Mouse (Mus musculus): ENCODE data around the gene Flywch2. TPM values are rescaled to one million over a fixed set of nuclear protein-coding genes. Genes with fewer than 3 reads are reported as not detected.

The Flywch2 gene
- polyA plus RNA-seq, 1 experiment from 2014 or later, result 47.5 TPM

- peak overlapping the region; percentile 70 for H3K4me2 ChIP-seq (replicated peaks)
- H3K9ac ChIP-seq, result no peak overlapping the region
- no peak for ATAC-seq (ENCODE audit: low FRiP score, low read depth)
- H3K9me3 ChIP-seq, result no peaks in the 10 kb centered on the region
- no peak overlapping the region for H3K27ac ChIP-seq
- whole genome bisulfite sequencing, result 2% methylated on average over 14 of the region's 14 CpGs
- peaks cover 28% of the 10 kb centered on the region for H3K4me1 ChIP-seq
- no peak overlapping the region; the same call in 1 of the 2 replicates for H3K4me3 ChIP-seq
- H3K27me3 ChIP-seq (replicated peaks), result peaks cover 75% of the 10 kb centered on the region
- no peaks in the 10 kb centered on the region; the same call in 1 of the 2 replicates for H3K36me3 ChIP-seq
These were observed 41.2 kb downstream of the Flywch2 start for GRCm38 (mm10) chr17:23744651-23745050.

DNA sequence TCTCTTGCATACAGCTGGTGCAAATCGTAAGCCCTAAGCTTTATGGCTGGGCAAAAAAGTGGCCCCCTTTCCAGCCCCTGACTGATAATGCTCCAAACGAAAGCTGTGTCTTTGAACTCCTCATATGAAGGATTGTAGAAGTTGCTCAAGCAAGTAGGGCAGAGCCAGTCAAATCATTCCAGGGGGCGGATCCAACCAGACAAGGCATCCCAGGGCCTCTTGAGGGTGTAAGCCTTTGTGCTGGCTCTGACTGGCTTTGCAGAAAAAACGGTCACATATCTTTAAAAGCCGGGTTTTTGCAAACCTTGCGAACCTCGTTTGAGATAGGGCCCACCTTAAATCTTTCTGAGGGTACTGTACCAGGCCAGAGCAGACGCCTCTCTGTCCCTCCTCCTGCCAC, 41.8 kb downstream of the Flywch2 start:
- Histone ChIP-seq H3K9me3 (no peaks in the 10 kb centered on the region), H3K36me3 (no peaks in the 10 kb centered on the region), H3K27ac (no peak overlapping the region), H3K4me3 (no peak overlapping the region), H3K9ac (no peak overlapping the region), H3K4me1 (peaks cover 33% of the 10 kb centered on the region), H3K27me3 (replicated peaks) (peaks cover 78% of the 10 kb centered on the region), H3K4me2 (replicated peaks) (no peak overlapping the region)
- WGBS, result 13% methylated on average over 8 of the region's 8 CpGs
- ATAC-seq (ENCODE audit: low FRiP score, low read depth), result no peak

- H3K4me2 ChIP-seq (replicated peaks), result peak overlapping the region; percentile 52; the same call in 1 of the 2 replicates
- 0 out of 2 replicates have a peak overlapping the region, but pooled peaks have one; percentile 16 for H3K4me3 ChIP-seq
- no peak overlapping the region for H3K27ac ChIP-seq
- H3K9me3 ChIP-seq, result no peaks in the 10 kb centered on the region
- H3K9ac ChIP-seq, result no peak overlapping the region
- no peak for ATAC-seq (ENCODE audit: low FRiP score, low read depth)
- H3K36me3 ChIP-seq, result no peaks in the 10 kb centered on the region
- WGBS, result 68% methylated on average over 12 of the region's 12 CpGs
- peaks cover 38% of the 10 kb centered on the region for H3K4me1 ChIP-seq
- peaks cover 75% of the 10 kb centered on the region for H3K27me3 ChIP-seq (replicated peaks)
These were observed 42.9 kb downstream of the Flywch2 start for GRCm38 (mm10) chr17:23742941-23743340.

- no peaks in the 10 kb centered on the region for H3K9me3 ChIP-seq
- H3K9ac ChIP-seq, result no peak overlapping the region
- H3K27ac ChIP-seq, result no peak overlapping the region
- no peak for ATAC-seq (ENCODE audit: low FRiP score, low read depth)
- WGBS, result 8% methylated on average over 44 of the region's 44 CpGs
- H3K4me2 ChIP-seq (replicated peaks), result peak overlapping the region; percentile 52
- peak overlapping the region; percentile 16; the same call in 1 of the 2 replicates for H3K4me3 ChIP-seq
- H3K4me1 ChIP-seq, result peaks cover 38% of the 10 kb centered on the region
- H3K36me3 ChIP-seq, result 0 out of 2 replicates have a peak, but pooled peaks cover 4% of the 10 kb centered on the region
- peaks cover 69% of the 10 kb centered on the region for H3K27me3 ChIP-seq (replicated peaks)
These were observed 43.6 kb downstream of the Flywch2 start for GRCm38 (mm10) chr17:23742210-23742793.

DNA sequence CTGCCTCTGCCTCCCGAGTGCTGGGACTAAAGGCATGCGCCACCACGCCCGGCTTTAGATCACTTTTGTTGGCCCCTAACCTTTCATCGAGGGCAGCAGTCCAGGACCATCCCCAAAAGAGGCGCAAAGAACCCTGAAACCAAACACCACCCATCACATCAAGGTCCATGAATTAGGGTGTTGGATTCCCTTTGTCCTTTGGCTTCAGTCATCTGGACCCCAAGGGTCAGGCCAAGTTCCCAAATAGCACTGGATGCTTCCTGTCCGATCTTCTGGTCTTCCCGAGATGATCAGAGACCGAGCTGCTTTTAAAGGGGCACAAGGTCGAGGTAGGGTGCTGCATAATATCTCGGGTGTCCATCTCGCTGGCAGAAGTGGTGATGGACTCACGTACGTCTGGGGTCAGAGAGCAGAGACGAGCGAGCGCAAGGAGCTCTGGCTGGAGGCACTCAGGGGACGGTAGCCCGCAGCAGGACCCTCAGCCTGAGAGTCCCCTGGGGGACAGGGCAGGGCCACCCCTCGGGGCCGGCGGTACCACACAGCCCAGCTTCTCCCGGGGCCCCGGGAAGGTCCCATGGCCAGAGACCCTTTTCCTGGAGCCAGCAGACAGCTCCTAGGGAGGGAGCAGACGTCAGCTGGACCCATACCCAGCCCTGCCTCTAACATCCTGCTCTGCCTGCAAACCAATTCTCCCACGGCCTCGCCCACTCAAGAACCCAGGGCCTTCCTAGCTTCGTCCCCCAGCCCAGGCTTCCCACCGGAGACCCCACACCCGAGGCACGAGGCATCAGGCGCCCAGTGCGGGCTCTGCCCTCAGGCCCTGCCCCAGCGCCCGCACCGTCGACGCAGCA, 44.3 kb downstream of the Flywch2 start:
- peaks cover 64% of the 10 kb centered on the region for H3K27me3 ChIP-seq (replicated peaks)
- no peaks in the 10 kb centered on the region for H3K9me3 ChIP-seq
- no peak for ATAC-seq (ENCODE audit: low FRiP score, low read depth)
- H3K4me2 ChIP-seq (replicated peaks), result peak overlapping the region; percentile 52
- H3K27ac ChIP-seq, result no peak overlapping the region
- peaks cover 38% of the 10 kb centered on the region for H3K4me1 ChIP-seq
- peak overlapping the region; percentile 16; the same call in 1 of the 2 replicates for H3K4me3 ChIP-seq
- WGBS, result 51% methylated on average over 38 of the region's 38 CpGs
- peaks cover 10% of the 10 kb centered on the region for H3K36me3 ChIP-seq
- H3K9ac ChIP-seq, result no peak overlapping the region

DNA sequence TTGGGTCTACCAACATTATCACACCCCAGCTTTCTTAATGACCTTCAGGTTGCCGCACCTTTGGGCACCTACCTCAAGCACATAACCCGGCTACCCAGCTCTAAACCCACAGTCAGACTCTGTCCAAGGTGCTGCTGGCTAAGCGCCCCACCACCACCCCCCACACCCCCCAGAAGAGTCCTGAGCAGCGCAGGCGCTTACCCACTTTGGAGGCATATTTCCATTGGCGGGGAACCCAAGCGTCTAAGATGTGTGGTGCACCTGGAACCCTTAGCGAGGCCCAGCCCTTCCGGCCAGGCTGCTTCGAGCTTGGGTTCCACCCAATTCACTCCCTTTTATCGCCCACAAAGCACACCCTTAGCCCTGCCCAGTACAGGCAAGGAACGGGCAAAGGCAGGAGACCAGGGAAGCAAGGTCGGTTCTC, 45.3 kb downstream of the Flywch2 start, which contains the start of gene Paqr4:
TSS of gene Paqr4 (minus strand) at position 270 of the 424 bp plus-strand sequence.
- Histone ChIP-seq H3K4me3 (peak within 1 kb of the TSS; percentile 69), H3K9me3 (no peaks in the 10 kb centered on the region), H3K4me2 (replicated peaks) (peak within 1 kb of the TSS; percentile 96), H3K36me3 (peaks cover 20% of the 10 kb centered on the region), H3K27me3 (replicated peaks) (peaks cover 54% of the 10 kb centered on the region), H3K9ac (peak within 1 kb of the TSS; percentile 82), H3K4me1 (peaks cover 31% of the 10 kb centered on the region), H3K27ac (peak within 1 kb of the TSS; percentile 43; the same call in 1 of the 2 replicates)
- 6% methylated on average over 13 of the region's 13 CpGs for WGBS
- ATAC-seq (ENCODE audit: low FRiP score, low read depth), result peak; percentile 15; the same call in 1 of the 2 replicates

GRCm38 (mm10) chr17:23740136-23740584, 45.7 kb downstream of the Flywch2 start:
- Histone ChIP-seq H3K27ac (0 out of 2 replicates have a peak overlapping the region, but pooled peaks have one; percentile 43), H3K27me3 (replicated peaks) (peaks cover 49% of the 10 kb centered on the region), H3K4me2 (replicated peaks) (peak overlapping the region; percentile 96), H3K36me3 (peaks cover 24% of the 10 kb centered on the region), H3K4me3 (peak overlapping the region; percentile 69), H3K9ac (peak overlapping the region; percentile 82), H3K4me1 (peaks cover 28% of the 10 kb centered on the region), H3K9me3 (no peaks in the 10 kb centered on the region)
- WGBS, result under 1% methylated on average over 46 of the region's 46 CpGs
- peak; percentile 87 for ATAC-seq (ENCODE audit: low FRiP score, low read depth)

GRCm38 (mm10) chr17:23739202-23740135, 46.4 kb downstream of the Flywch2 start:
- Histone ChIP-seq H3K9me3 (no peaks in the 10 kb centered on the region), H3K4me3 (peak overlapping the region; percentile 69), H3K36me3 (peaks cover 27% of the 10 kb centered on the region), H3K4me1 (peaks cover 22% of the 10 kb centered on the region), H3K27ac (peak overlapping the region; percentile 43; the same call in 1 of the 2 replicates), H3K27me3 (replicated peaks) (peaks cover 43% of the 10 kb centered on the region), H3K4me2 (replicated peaks) (peak overlapping the region; percentile 96), H3K9ac (peak overlapping the region; percentile 82)
- under 1% methylated on average over 48 of the region's 48 CpGs for WGBS
- peak; percentile 55 for ATAC-seq (ENCODE audit: low FRiP score, low read depth)

DNA sequence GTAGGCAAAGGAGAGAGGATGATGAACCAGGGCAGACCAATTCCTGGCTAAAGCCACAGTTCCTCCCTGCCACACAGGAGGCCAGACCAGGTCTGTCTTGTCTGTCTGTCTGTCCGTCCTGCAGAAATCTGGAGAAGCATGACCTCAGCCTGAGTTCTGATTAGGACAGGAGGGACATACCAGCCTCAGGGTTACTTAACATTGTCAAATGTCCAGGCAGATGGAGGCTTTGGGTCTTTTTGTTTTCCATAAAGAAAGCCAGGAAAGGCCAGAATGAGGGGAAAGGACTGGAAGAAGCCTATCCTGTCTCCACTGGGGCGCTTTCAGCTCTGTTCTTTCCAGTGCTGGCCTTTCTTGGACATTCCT, 47.1 kb downstream of the Flywch2 start:
- Histone ChIP-seq H3K4me3 (peak overlapping the region; percentile 69), H3K9ac (peak overlapping the region; percentile 82), H3K27me3 (replicated peaks) (peaks cover 36% of the 10 kb centered on the region), H3K27ac (no peak overlapping the region), H3K4me1 (peaks cover 22% of the 10 kb centered on the region), H3K36me3 (peaks cover 30% of the 10 kb centered on the region), H3K9me3 (no peaks in the 10 kb centered on the region), H3K4me2 (replicated peaks) (peak overlapping the region; percentile 96)
- WGBS, result 31% methylated on average over 2 of the region's 2 CpGs
- ATAC-seq (ENCODE audit: low FRiP score, low read depth), result no peak

DNA sequence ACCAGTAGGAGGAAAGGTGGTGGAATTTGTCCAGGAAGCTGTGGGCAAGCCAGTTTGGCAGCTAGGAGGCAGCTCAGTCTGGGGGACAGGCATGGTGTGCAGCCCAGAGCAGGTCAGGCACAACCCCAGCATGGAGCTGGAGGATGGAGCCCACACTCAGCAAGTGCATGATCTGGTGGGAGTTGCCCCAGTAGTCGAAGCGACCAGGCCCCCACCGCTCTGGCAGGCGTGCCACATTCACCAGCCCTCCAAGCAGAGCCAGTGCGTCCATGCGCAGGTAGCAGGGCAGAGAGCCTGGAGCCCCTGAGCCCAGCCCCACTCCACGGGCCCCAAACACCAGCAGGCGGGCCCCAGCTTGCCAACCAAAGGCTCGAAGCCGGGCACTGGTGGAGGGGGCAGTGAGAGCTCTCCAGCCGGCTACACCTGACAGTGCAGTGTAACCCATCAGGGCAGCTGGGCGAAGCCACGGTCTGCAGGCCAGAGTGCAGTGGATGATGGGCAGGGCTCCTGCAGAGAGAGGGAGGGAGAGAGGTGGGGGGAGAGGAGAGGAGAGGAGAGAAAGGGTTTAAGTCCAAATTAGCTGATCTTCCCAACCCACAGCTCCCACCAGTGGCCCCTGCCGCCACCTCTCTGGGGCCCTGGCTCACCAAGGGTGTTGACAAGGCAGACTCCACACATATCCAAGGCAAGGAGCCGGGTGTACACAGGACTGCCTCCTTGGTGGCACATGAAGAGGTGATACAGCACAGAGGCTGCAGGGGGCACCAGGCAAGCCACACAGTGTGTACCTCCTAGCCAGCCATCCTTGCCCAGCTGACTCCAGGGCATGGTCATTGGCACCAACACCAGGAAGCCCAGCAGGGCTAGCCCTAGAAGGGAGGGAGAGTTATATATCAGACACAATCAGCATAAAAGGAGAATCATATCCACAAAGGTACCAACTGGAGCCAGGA, 48.1 kb downstream of the Flywch2 start:
- ATAC-seq (ENCODE audit: low FRiP score, low read depth), result no peak
- Histone ChIP-seq H3K27me3 (replicated peaks) (peaks cover 26% of the 10 kb centered on the region), H3K4me1 (peaks cover 22% of the 10 kb centered on the region), H3K9me3 (no peaks in the 10 kb centered on the region), H3K27ac (no peak overlapping the region), H3K4me3 (peak overlapping the region; percentile 0; the same call in 1 of the 2 replicates), H3K9ac (no peak overlapping the region), H3K4me2 (replicated peaks) (peak overlapping the region; percentile 96), H3K36me3 (peaks cover 30% of the 10 kb centered on the region)
- 61% methylated on average over 15 of the region's 15 CpGs for WGBS

Measured in neural tube, embryonic 12.5 days (tissue).